Mouse (Mus musculus): ENCODE results near the gene Pnpla1.

DNA sequence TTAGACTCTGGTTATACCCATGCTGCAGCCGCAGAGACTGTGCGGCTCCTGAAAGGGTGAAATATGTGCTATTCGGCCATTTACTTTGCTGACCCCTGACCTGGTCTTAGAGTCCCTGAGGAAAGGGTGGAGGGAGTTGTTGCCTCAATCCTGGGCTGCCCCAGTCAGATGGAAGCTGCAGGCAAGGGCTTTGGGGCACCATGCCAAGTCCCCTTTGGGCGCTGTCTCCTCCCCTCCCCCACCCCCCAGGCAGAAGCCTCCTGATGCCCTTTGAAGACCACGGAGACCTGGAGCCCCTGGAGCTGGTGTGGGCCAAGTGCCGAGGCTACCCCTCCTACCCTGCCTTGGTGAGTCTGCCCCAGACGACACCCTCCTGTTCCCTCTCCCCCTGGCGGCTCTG, 27.1 kb upstream of the Pnpla1 start:
- TF ChIP-seq POLR2A (IDR thresholded peaks at IDR 0.05; ENCODE audit: insufficient read depth, low read depth, low read length): no peak
- no peak for TF ChIP-seq CTCF (IDR thresholded peaks at IDR 0.05)
